Mouse (Mus musculus) liver, embryonic 13.5 days (tissue): ENCODE measurements around the gene Ncf1. TPM values are rescaled to one million over a fixed set of nuclear protein-coding genes. Genes with fewer than 3 reads are reported as not detected.

Experiments
- ATAC-seq: fragments of 200-750 bp; cut with Nextera tagmentation; 2 replicates; pipeline ENCODE4 v1.8.0; 2017; ENCODE audit warnings: low read depth, mild to moderate bottlenecking, moderate number of reproducible peaks, moderate library complexity
- DNase-seq: peaks from one replicate; pipeline ENCODE4 v3.0.0; 2022
- H3K27ac ChIP-seq: fragments of 300-500 bp; sonication (generic); 2 replicates; pipeline ENCODE4 v1.5.1; 2015; ENCODE audit warnings: moderate library complexity, mild to moderate bottlenecking, inconsistent platforms
- H3K27me3 ChIP-seq: fragments of 300-500 bp; sonication (generic); 2 replicates; pipeline ENCODE4 v1.6.1; 2015; ENCODE audit warnings: mild to moderate bottlenecking, inconsistent platforms
- H3K36me3 ChIP-seq: fragments of 300-500 bp; sonication (generic); 2 replicates; pipeline ENCODE4 v1.6.1; 2015; ENCODE audit warnings: mild to moderate bottlenecking, inconsistent platforms
- H3K4me1 ChIP-seq: fragments of 300-500 bp; sonication (generic); replicated peaks from 2 replicates; pipeline ENCODE4 v1.6.1; 2015; ENCODE audit warnings: inconsistent platforms
- H3K4me2 ChIP-seq: fragments of 300-500 bp; sonication (generic); 2 replicates; pipeline ENCODE4 v1.6.1; 2015; ENCODE audit warnings: inconsistent platforms, mild to moderate bottlenecking, moderate library complexity
- H3K4me3 ChIP-seq: fragments of 300-500 bp; sonication (generic); replicated peaks from 2 replicates; pipeline ENCODE4 v1.5.1; 2015; ENCODE audit warnings: mild to moderate bottlenecking, inconsistent platforms
- H3K9ac ChIP-seq: fragments of 300-500 bp; sonication (generic); 2 replicates; pipeline ENCODE4 v1.6.1; 2015; ENCODE audit warnings: mild to moderate bottlenecking, inconsistent platforms
- H3K9me3 ChIP-seq: fragments of 300-500 bp; sonication (generic); replicated peaks from 2 replicates; pipeline ENCODE4 v1.6.1; 2016; ENCODE audit warnings: inconsistent platforms
- WGBS: fragments of 180-500 bp; shearing (Covaris S2); methylation state at CpG from one replicate; pipeline ENCODE4 v1.1.7; 2015; ENCODE audit not compliant: insufficient replicate concordance; 5-methylcytosine and 5-hydroxymethylcytosine counted together
- polyA plus RNA-seq: library from polyadenylated mRNA; unstranded; fragments of >200 nt; fragmentation: Nextera tagmentation; extraction: Ambion mirVana; gene quantifications from 2 replicates; pipeline ENCODE4 v1.2.1, GENCODE M21; 2015

Ncf1 gene
- polyA plus RNA-seq, 1 experiment from 2014 or later, result 8.1 TPM

- H3K27me3 ChIP-seq, result no peaks in the 10 kb centered on the region
- no peak overlapping the region for H3K27ac ChIP-seq
- DNase-seq (no peak), ATAC-seq (no peak)
- H3K4me2 ChIP-seq, result no peak overlapping the region
- H3K4me1 ChIP-seq, result peaks cover 75% of the 10 kb centered on the region
- no peak overlapping the region for H3K9ac ChIP-seq
- no peaks in the 10 kb centered on the region for H3K9me3 ChIP-seq
- H3K4me3 ChIP-seq, result no peak overlapping the region
- peaks cover 5% of the 10 kb centered on the region; the same call in 1 of the 2 replicates for H3K36me3 ChIP-seq
- 49% methylated on average over 7 of the region's 7 CpGs for WGBS
Measured at GRCm38 (mm10) chr5:134178536-134178935, 50.9 kb downstream of the Ncf1 start.

- Histone ChIP-seq H3K27me3 (no peaks in the 10 kb centered on the region), H3K27ac (peak within 1 kb of the TSS; percentile 67), H3K4me3 (peak within 1 kb of the TSS; percentile 88), H3K4me1 (peaks cover 62% of the 10 kb centered on the region), H3K36me3 (peaks cover 18% of the 10 kb centered on the region), H3K4me2 (peak within 1 kb of the TSS; percentile 85), H3K9ac (peak within 1 kb of the TSS; percentile 82), H3K9me3 (no peaks in the 10 kb centered on the region)
- peak; percentile 85 for ATAC-seq
- DNase-seq, result peak; percentile 75
- WGBS, result under 1% methylated on average over 69 of the region's 72 CpGs
Measured at GRCm38 (mm10) chr5:134176169-134176881, 53.1 kb downstream of the Ncf1 start, which contains the start of gene Rcc1l. TSS of gene Rcc1l (minus strand) at chr5:134176774.

GRCm38 (mm10) chr5:134175696-134176095 is 53.7 kb downstream of the Ncf1 start:
- peak; percentile 16; the same call in 1 of the 2 replicates for ATAC-seq
- no peak for DNase-seq

GRCm38 (mm10) chr5:134173206-134173605 is 56.2 kb downstream of the Ncf1 start:
- no peak for ATAC-seq
- peaks cover 42% of the 10 kb centered on the region for H3K4me1 ChIP-seq
- no peaks in the 10 kb centered on the region for H3K9me3 ChIP-seq
- no peak overlapping the region for H3K4me3 ChIP-seq
- H3K27me3 ChIP-seq, result no peaks in the 10 kb centered on the region
- no peak overlapping the region for H3K27ac ChIP-seq
- H3K4me2 ChIP-seq, result no peak overlapping the region
- WGBS, result 23% methylated on average over 4 of the region's 4 CpGs
- no peak overlapping the region for H3K9ac ChIP-seq
- H3K36me3 ChIP-seq, result peaks cover 42% of the 10 kb centered on the region
- peak; percentile 32 for DNase-seq

More at GRCm38 (mm10) chr5:134175696-134176095, 53.7 kb downstream of the Ncf1 start:
- H3K36me3 ChIP-seq, result peaks cover 24% of the 10 kb centered on the region
- no peaks in the 10 kb centered on the region for H3K9me3 ChIP-seq
- H3K9ac ChIP-seq, result peak overlapping the region; percentile 82
- H3K4me3 ChIP-seq, result peak overlapping the region; percentile 88
- peaks cover 62% of the 10 kb centered on the region for H3K4me1 ChIP-seq
- peak overlapping the region; percentile 67 for H3K27ac ChIP-seq
- peak overlapping the region; percentile 85 for H3K4me2 ChIP-seq
- WGBS, result 7% methylated on average over 10 of the region's 10 CpGs
- no peaks in the 10 kb centered on the region for H3K27me3 ChIP-seq

- 76% methylated on average over 8 of the region's 8 CpGs for WGBS
- no peak; the same call in 1 of the 2 replicates for ATAC-seq
Measured at GRCm38 (mm10) chr5:134170167-134170566, 59.3 kb downstream of the Ncf1 start.

More at GRCm38 (mm10) chr5:134170167-134170566, 59.3 kb downstream of the Ncf1 start:
- peaks cover 19% of the 10 kb centered on the region for H3K4me1 ChIP-seq
- H3K36me3 ChIP-seq, result peaks cover 63% of the 10 kb centered on the region
- no peak for DNase-seq
- no peak overlapping the region for H3K9ac ChIP-seq
- no peak overlapping the region for H3K4me3 ChIP-seq
- H3K4me2 ChIP-seq, result no peak overlapping the region
- no peaks in the 10 kb centered on the region for H3K9me3 ChIP-seq
- H3K27ac ChIP-seq, result no peak overlapping the region
- no peaks in the 10 kb centered on the region for H3K27me3 ChIP-seq

Other genes with a start within 250 kb of the Ncf1 start
- gene Castor2, start 129.9 kb downstream of the Ncf1 start, polyA plus RNA-seq, result 0.54 and 0.65 TPM in 2 replicates
- 21.1 and 21.9 TPM in 2 replicates for gene Rcc1l, start 52.9 kb downstream of the Ncf1 start, polyA plus RNA-seq
- 1.5 and 2.5 TPM in 2 replicates for gene Gtf2ird2, start 45.6 kb downstream of the Ncf1 start, polyA plus RNA-seq
- 39.1 and 52.5 TPM in 2 replicates for gene Gtf2i, start 85.1 kb upstream of the Ncf1 start, polyA plus RNA-seq
- 12.9 and 13.6 TPM in 2 replicates for gene Gtf2ird1, start 227.1 kb upstream of the Ncf1 start, polyA plus RNA-seq